Mouse (Mus musculus): ENCODE measurements around the gene Auts2.

DNA sequence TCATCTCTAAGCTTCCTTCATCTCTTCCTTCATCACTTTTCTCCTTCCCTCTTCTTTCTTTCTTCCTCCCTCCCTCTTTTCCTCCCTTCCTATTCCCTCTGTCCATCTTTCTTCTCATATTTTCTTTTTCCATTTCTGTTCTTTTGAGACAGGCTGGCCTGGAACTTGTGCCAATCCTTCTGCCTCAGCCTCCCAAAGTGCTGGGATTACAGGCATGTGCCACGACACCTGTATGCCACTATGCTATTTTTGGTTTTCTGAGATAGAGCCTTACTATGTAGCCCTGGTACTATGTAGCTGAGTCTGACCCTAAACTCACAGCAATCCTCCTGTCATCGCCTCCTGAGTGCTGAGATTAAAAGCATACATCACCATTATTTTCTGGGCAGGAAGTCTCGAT is 1023.6 kb downstream of the Auts2 start:
- TF ChIP-seq POLR2A (IDR thresholded peaks at IDR 0.05; ENCODE audit: borderline replicate concordance, extremely low read depth, low read depth, low read length) (no peak), CTCF (IDR thresholded peaks at IDR 0.05; ENCODE audit: insufficient read depth, low read length) (no peak)

Measured in lung, adult 2 months (tissue).